Mouse (Mus musculus) liver, adult 2 months (tissue): ENCODE measurements around the gene Ppp1r12a.

Source experiments
- CTCF ChIP-seq: fragments of 200-500 bp; IDR thresholded peaks from 2 replicates; pipeline ENCODE4 v1.5.1; 2011; ENCODE audit warnings: low read depth, low read length, control low read depth
- POLR2A ChIP-seq: fragments of 200-500 bp; IDR thresholded peaks from 2 replicates; pipeline ENCODE4 v1.6.1; 2011; ENCODE audit warnings: low read length, control low read depth; ENCODE audit not compliant: insufficient read depth; ENCODE audit errors: extremely low read depth

- no peak for TF ChIP-seq POLR2A
- no peak for TF ChIP-seq CTCF
Measured at GRCm38 (mm10) chr10:108147031-108147430, 15.0 kb upstream of the Ppp1r12a start.
